Mouse (Mus musculus): ENCODE measurements around the gene Trim67. TPM values are rescaled to one million over a fixed set of nuclear protein-coding genes. Genes with fewer than 3 reads are reported as not detected.
"Not testable (repeated sequence)": the region's sequence is repeated elsewhere in the genome, so short reads cannot be mapped to it uniquely, and the experiment has no call there.

The Trim67 gene
- polyA plus RNA-seq, 1 experiment from 2014 or later = 0.03 TPM

DNA sequence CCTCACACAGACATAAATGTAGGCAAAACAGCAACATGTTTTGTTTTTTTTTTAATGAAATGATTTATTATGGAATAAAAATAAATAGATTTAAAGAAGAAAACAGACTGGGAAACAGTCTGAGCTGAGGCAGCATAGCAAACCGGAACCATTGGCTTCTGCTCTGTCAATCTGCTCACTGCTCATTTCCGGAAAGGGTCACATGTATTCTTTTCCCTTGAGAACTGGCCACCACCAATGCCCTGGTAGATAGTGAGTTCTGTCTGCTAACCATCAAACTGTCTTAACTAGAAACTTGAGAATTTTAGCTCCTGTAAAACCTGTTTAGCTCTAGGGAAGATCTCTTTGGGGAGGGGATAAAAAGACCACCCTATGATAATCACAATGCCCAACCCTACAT is 44.0 kb downstream of the Trim67 start:
- Histone ChIP-seq H3K9me3 (no peaks in the 10 kb centered on the region), H3K36me3 (peaks cover 45% of the 10 kb centered on the region)
- WGBS = 88% methylated on average over 2 of the region's 2 CpGs

DNA sequence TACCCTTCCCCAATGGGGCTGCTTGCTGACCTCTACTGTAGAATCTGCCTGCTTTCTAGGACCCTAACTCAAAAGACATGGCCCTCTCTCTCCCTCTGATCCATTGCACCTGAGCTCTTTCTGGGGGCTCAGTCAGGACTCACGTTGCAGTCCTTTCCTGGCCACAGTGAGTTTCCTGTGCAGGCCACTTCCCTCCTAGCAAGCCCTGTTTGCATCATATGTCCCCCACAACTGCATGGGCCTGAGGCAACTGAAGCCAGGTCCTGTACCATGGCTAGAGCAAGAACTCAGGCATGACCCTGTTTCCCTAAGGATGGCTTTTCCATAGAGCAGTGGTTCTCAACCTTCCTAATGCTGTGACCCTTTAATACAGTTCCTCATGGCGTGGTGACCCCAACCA is 45.1 kb downstream of the Trim67 start:
- H3K27me3 ChIP-seq = no peaks in the 10 kb centered on the region
- peaks cover 52% of the 10 kb centered on the region for H3K36me3 ChIP-seq
- no peak overlapping the region for H3K27ac ChIP-seq
- no peaks in the 10 kb centered on the region for H3K9me3 ChIP-seq
- H3K4me1 ChIP-seq = peaks cover 11% of the 10 kb centered on the region
- H3K4me3 ChIP-seq = no peak overlapping the region
- 78% methylated on average over 2 of the region's 2 CpGs for WGBS
- ATAC-seq (ENCODE audit: low FRiP score, low read depth) = no peak
- H3K4me2 ChIP-seq (replicated peaks) = no peak overlapping the region
- H3K9ac ChIP-seq = no peak overlapping the region

More for the DNA sequence above, 44.0 kb downstream of the Trim67 start:
- Histone ChIP-seq H3K27ac (no peak overlapping the region), H3K4me2 (replicated peaks) (no peak overlapping the region), H3K4me1 (peaks cover 11% of the 10 kb centered on the region), H3K27me3 (no peaks in the 10 kb centered on the region), H3K9ac (no peak overlapping the region), H3K4me3 (no peak overlapping the region)
- no peak for ATAC-seq (ENCODE audit: low FRiP score, low read depth)

DNA sequence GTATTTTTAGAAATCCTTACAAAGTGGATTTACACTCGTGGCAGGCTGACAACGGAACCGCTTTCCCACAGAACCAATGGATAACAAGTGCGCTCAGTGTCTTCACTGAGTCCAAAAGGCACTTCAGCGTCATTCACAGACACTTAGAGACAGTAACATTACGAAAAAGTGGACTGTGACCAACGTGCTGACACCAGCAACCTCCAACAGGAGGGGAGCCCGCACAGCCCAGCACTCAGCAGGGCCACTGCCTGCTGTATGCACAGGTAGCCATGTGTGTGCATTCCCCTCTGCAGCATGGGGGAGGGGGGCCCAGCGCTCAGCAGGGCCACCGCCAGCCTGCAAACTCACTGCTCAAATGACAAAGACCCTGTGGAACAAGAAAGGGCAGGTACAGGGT is 46.5 kb downstream of the Trim67 start:
- ATAC-seq (ENCODE audit: low FRiP score, low read depth) = no peak

DNA sequence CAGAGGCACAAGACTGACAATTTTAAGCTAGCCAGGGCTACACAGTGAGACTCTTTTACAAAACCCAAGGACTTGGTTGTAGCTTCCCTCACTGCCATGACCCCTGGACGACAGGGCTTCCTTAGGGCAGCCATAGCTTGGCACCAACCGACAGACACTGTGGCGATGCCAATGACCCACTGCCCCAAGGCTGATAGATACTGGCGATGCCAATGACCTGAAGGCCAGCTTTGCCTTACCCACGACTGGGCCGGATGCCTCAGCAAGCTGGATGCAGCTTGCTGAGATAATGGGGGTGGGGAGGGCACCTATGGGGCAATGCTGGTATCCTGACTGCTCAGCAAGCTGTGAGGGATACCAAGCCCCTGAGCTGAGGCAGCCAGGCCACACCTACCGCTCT is 48.0 kb downstream of the Trim67 start:
- H3K27ac ChIP-seq = no peak overlapping the region
- no peaks in the 10 kb centered on the region for H3K4me1 ChIP-seq
- WGBS = 96% methylated on average over 7 of the region's 7 CpGs
- no peak overlapping the region for H3K4me3 ChIP-seq
- H3K9me3 ChIP-seq = no peaks in the 10 kb centered on the region
- H3K27me3 ChIP-seq = no peaks in the 10 kb centered on the region
- no peak for ATAC-seq (ENCODE audit: low FRiP score, low read depth)
- peaks cover 73% of the 10 kb centered on the region for H3K36me3 ChIP-seq
- H3K4me2 ChIP-seq (replicated peaks) = no peak overlapping the region
- no peak overlapping the region for H3K9ac ChIP-seq

More for the DNA sequence above, 46.5 kb downstream of the Trim67 start:
- Histone ChIP-seq H3K27ac (no peak overlapping the region), H3K9me3 (no peaks in the 10 kb centered on the region), H3K4me1 (peaks cover 5% of the 10 kb centered on the region), H3K4me2 (replicated peaks) (no peak overlapping the region), H3K27me3 (no peaks in the 10 kb centered on the region), H3K4me3 (no peak overlapping the region), H3K9ac (no peak overlapping the region), H3K36me3 (peaks cover 62% of the 10 kb centered on the region)
- 89% methylated on average over 10 of the region's 10 CpGs for WGBS

DNA sequence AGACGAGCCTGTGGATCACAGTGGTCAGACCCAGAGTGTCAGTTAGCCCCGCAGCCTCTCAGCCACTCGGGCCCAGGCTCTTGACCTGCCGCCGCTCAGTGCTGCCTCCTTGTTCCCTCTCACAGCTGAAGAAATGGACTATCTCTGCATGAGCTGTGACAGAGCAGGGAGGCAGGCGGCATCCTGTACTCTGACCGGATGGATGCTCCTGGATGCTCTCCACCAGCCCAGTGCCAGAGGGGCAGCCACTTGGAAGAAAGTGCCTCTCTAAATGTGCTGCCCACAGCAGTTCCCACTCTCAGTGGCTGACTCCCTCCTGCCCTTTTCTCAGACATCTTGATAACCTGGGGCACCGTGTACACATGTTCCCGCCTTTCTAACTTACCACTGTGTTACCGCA is 48.9 kb downstream of the Trim67 start:
- H3K27me3 ChIP-seq = no peaks in the 10 kb centered on the region
- ATAC-seq (ENCODE audit: low FRiP score, low read depth) = no peak
- no peak overlapping the region for H3K4me3 ChIP-seq
- H3K27ac ChIP-seq = no peak overlapping the region
- no peak overlapping the region for H3K4me2 ChIP-seq (replicated peaks)
- 95% methylated on average over 10 of the region's 10 CpGs for WGBS
- H3K9ac ChIP-seq = no peak overlapping the region
- peaks cover 73% of the 10 kb centered on the region for H3K36me3 ChIP-seq
- no peaks in the 10 kb centered on the region for H3K4me1 ChIP-seq
- H3K9me3 ChIP-seq = no peaks in the 10 kb centered on the region

DNA sequence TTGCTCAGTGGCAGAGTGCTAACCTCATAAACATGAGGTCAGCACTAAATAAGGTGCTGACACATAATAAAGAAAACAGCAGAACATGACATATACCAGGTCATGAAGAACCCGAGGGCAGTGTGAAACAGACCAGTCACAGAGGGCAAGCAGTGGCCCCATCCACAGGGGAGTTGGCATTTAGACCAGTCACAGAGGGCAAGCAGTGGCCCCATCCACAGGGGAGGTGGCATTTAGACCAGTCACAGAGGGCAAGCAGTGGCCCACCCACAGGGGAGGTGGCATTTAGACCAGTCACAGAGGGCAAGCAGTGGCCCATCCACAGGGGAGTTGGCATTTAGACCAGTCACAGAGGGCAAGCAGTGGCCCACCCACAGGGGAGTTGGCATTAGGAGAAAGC is 50.0 kb downstream of the Trim67 start:
- H3K36me3 ChIP-seq = peaks cover 67% of the 10 kb centered on the region

DNA sequence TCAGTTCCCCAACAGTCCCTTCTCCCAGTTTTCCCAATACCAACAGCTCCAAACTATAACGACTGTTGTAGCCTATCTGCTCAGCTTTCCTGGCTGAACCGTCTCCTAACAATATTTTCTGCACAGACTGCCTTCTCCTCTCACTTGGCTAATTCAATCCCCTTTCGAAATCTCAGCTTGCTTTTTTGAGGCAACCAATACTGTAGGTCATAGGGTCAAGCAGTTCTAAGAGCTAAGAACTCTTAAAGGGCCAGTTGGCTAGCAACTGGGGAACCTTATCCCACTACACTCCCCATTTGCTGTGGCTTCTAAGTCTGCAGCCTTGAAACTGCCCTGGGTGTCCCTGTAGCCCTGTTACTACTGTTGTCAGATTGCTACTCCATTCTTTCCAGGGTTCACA is 52.2 kb downstream of the Trim67 start:
- Histone ChIP-seq H3K9ac (no peak overlapping the region), H3K4me1 (no peaks in the 10 kb centered on the region), H3K4me2 (replicated peaks) (no peak overlapping the region), H3K36me3 (peaks cover 45% of the 10 kb centered on the region), H3K27me3 (no peaks in the 10 kb centered on the region), H3K9me3 (no peaks in the 10 kb centered on the region), H3K4me3 (no peak overlapping the region), H3K27ac (no peak overlapping the region)
- no peak for ATAC-seq (ENCODE audit: low FRiP score, low read depth)
- WGBS = 67% methylated on average over 3 of the region's 3 CpGs

More for the DNA sequence above, 50.0 kb downstream of the Trim67 start:
- H3K9ac ChIP-seq; ATAC-seq (ENCODE audit: low FRiP score, low read depth); H3K4me3 ChIP-seq; H3K27ac ChIP-seq; H3K27me3 ChIP-seq; H3K9me3 ChIP-seq; H3K4me2 ChIP-seq (replicated peaks); H3K4me1 ChIP-seq: not testable (repeated sequence)
- WGBS = 43% methylated on average over 1 of the region's 1 CpGs

DNA sequence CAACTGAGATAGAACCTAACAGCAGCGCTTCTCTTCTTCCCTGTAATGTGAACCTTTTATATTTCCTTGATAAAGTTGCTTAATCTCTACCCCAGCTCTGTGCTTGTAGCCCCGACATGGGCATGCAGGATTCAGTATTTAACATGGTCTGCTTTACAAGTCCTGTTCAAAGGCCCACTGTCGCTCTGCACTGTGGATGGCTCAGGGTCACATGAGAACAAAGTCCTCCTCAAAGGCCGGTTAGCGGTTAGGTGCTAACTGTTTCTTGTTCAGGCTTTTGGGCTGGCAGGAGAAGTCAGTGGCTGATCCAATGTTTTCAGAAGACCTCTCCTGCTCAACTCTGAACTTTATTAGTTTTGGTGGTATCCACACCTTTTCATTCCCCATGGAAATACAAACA is 52.7 kb downstream of the Trim67 start:
- H3K4me2 ChIP-seq (replicated peaks) = no peak overlapping the region
- 76% methylated on average over 5 of the region's 5 CpGs for WGBS
- H3K27me3 ChIP-seq = no peaks in the 10 kb centered on the region
- H3K9ac ChIP-seq = no peak overlapping the region
- no peaks in the 10 kb centered on the region for H3K4me1 ChIP-seq
- H3K36me3 ChIP-seq = peaks cover 41% of the 10 kb centered on the region
- no peaks in the 10 kb centered on the region for H3K9me3 ChIP-seq
- no peak overlapping the region for H3K27ac ChIP-seq
- ATAC-seq (ENCODE audit: low FRiP score, low read depth) = no peak
- H3K4me3 ChIP-seq = no peak overlapping the region

DNA sequence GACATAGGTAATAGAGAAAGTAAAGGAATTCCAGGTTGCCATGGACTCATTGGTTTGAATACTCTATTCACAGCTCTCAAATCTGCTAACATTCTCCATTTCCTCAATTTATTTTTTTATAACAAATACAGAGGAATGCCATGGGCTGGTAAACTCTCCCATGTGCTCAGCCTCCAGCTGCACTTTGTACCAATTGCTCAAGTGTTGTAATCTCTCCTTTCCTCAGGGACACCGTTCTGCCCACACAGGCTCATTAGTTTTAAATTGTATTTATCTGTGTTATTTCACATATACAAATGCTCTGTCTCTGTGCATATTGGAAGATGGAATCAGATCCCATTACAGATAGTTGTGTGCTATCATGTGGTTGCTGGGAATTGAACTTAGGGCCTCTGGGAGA is 60.6 kb downstream of the Trim67 start:
- Histone ChIP-seq H3K9ac (no peak overlapping the region), H3K9me3 (peaks cover 34% of the 10 kb centered on the region), H3K27ac (no peak overlapping the region), H3K4me3 (no peak overlapping the region), H3K4me1 (no peaks in the 10 kb centered on the region), H3K4me2 (replicated peaks) (no peak overlapping the region), H3K27me3 (no peaks in the 10 kb centered on the region), H3K36me3 (peaks cover 63% of the 10 kb centered on the region)
- whole genome bisulfite sequencing = 100% methylated on average over 1 of the region's 1 CpGs
- ATAC-seq (ENCODE audit: low FRiP score, low read depth) = no peak

DNA sequence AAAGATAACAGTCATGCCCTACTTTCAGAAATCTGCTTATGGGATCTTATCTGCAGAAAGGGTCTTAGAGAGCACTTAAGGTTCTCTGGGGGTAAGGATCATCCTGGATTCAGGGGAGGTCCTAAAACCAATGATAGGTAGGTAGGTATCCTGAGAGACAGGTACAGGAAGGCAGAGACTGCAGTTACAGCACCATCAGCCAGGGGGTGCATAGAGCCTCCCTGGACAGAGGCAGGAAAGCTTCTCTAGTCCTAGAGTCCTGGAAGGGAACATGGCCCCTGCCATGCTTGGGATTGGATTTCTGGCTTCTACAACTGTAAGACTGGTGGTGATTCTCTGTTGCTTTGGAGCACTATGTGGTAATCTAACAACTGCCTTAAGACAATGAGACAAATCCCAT is 66.6 kb downstream of the Trim67 start:
- H3K4me2 ChIP-seq (replicated peaks) = no peak overlapping the region
- H3K36me3 ChIP-seq = peaks cover 65% of the 10 kb centered on the region
- H3K27me3 ChIP-seq = no peaks in the 10 kb centered on the region
- H3K4me1 ChIP-seq = peaks cover 12% of the 10 kb centered on the region
- H3K27ac ChIP-seq = no peak overlapping the region
- no peak overlapping the region for H3K4me3 ChIP-seq
- peaks cover 25% of the 10 kb centered on the region for H3K9me3 ChIP-seq
- no peak overlapping the region for H3K9ac ChIP-seq
- ATAC-seq (ENCODE audit: low FRiP score, low read depth) = no peak

DNA sequence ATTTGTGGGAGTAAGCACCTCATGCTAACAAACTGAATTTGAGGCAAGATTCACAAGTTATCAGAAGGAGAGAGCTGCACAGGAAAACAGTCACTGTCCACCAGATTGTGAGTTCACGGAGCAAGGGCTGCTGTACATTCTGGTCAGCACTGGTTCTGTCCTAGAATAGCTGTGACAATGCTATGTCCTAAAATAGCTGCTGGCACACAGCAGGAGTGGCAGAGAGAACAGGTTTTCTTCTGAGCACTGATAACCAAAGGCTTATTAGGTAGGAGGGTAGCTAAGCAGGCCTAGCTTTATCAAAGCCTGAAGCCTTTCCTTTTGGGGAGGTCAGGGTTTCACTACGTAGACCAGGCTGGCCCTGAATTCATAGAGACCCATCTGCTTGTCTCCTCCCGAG is 67.3 kb downstream of the Trim67 start:
- Histone ChIP-seq H3K4me3 (no peak overlapping the region), H3K9ac (no peak overlapping the region), H3K27ac (no peak overlapping the region), H3K9me3 (peaks cover 19% of the 10 kb centered on the region), H3K27me3 (no peaks in the 10 kb centered on the region), H3K4me2 (replicated peaks) (no peak overlapping the region), H3K4me1 (peaks cover 16% of the 10 kb centered on the region), H3K36me3 (peaks cover 59% of the 10 kb centered on the region)
- no peak for ATAC-seq (ENCODE audit: low FRiP score, low read depth)
- 97% methylated on average over 3 of the region's 3 CpGs for WGBS

DNA sequence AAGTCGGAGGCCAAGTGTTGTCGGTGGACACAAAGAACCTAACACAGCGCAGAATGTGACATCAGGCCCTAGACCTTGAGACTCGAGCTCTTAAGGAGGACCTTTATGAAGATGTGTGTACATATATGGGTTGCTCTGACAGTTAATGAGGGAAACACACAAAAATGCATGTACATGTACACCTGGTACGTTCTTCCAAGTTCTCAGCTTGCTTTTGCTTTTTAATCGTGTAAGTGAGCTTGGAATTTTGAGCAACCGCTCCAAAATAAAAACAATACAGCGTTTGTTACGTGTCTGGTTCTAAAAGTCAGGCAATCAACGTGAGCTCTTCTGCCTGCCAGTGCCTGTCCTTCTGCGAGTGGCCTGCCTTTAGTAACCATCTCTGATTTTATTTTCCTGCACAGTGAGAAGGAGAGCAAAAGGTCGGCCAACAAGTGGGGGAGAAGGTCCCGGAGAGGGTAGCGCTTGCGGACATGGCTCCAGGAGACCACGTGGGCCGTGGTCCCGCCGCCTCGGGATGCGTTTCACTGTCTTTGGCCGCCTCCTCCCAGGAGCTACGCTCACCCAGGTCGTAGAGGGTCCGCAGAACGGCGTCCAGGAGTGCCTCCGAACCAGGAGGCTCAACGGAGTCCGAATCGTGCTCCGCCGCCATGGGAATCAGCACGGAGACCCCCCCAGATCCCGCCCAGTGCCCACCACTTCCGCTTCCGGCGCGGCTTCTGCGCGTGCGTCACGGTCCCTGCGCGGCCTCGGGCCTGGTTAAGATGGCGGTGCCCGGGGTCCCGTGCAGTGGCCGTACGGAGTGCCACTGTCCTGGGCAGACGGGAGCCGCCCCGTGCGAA is 69.7 kb downstream of the Trim67 start, which contains the start of the genes Gnpat and 2810004N23Rik:
TSS of gene Gnpat (plus strand) at position 713 of the 842 bp plus-strand sequence.
TSS of gene 2810004N23Rik (minus strand) at position 800 of the 842 bp plus-strand sequence.
- 1% methylated on average over 55 of the region's 55 CpGs for WGBS
- peak; percentile 97 for ATAC-seq (ENCODE audit: low FRiP score, low read depth)
- Histone ChIP-seq H3K9me3 (no peaks in the 10 kb centered on the region), H3K4me3 (peak within 1 kb of the TSS; percentile 92), H3K9ac (peak within 1 kb of the TSS; percentile 97), H3K27me3 (no peaks in the 10 kb centered on the region), H3K27ac (peak within 1 kb of the TSS; percentile 92), H3K4me2 (replicated peaks) (peak within 1 kb of the TSS; percentile 81), H3K36me3 (peaks cover 45% of the 10 kb centered on the region), H3K4me1 (peaks cover 16% of the 10 kb centered on the region)
